Mouse (Mus musculus): ENCODE measurements around the gene Hif3a.
A peak's percentile ranks its signal among the peaks of the same experiment; 100 is the strongest.
"Not testable (repeated sequence)": the region's sequence is repeated elsewhere in the genome, so short reads cannot be mapped to it uniquely, and the experiment has no call there.

Gene Hif3a

GRCm38 (mm10) chr7:17062389-17062788 is at the start of gene Hif3a:
TSS of gene Hif3a (minus strand) at chr7:17062427.
- DNase-seq: peak in 1 of 2 experiments; percentile 39

- not testable (repeated sequence) for DNase-seq
Measured at GRCm38 (mm10) chr7:17101631-17102030, 39.4 kb upstream of the Hif3a start.

GRCm38 (mm10) chr7:17091280-17091679 is 29.1 kb upstream of the Hif3a start:
- DNase-seq: no peak

GRCm38 (mm10) chr7:17090058-17090585 is 27.9 kb upstream of the Hif3a start:
- DNase-seq: peak; percentile 54 to 56

- DNase-seq: no peak
Measured at GRCm38 (mm10) chr7:17087731-17088130, 25.5 kb upstream of the Hif3a start.

GRCm38 (mm10) chr7:17082766-17083165 is 20.5 kb upstream of the Hif3a start:
- DNase-seq: peak; percentile 59 to 64

GRCm38 (mm10) chr7:17078076-17078654 is 15.9 kb upstream of the Hif3a start:
- DNase-seq: peak; percentile 79 to 85

GRCm38 (mm10) chr7:17076542-17076941 is 14.3 kb upstream of the Hif3a start:
- peak; percentile 59 to 68 for DNase-seq

GRCm38 (mm10) chr7:17073904-17074615 is 11.8 kb upstream of the Hif3a start, which contains the start of gene Psg16:
TSS of gene Psg16 (plus strand) at chr7:17074040.
- peak; percentile 89 to 90 for DNase-seq

GRCm38 (mm10) chr7:17073513-17073903 is 11.3 kb upstream of the Hif3a start:
- DNase-seq: no peak

- DNase-seq: not testable (repeated sequence)
Measured at GRCm38 (mm10) chr7:17067651-17068050, 5.4 kb upstream of the Hif3a start.

- no peak for DNase-seq
Measured at GRCm38 (mm10) chr7:17067000-17067399, 4.8 kb upstream of the Hif3a start.

- DNase-seq: peak; percentile 85 to 92
Measured at GRCm38 (mm10) chr7:17066412-17066811, 4.2 kb upstream of the Hif3a start.

- DNase-seq: peak in 1 of 2 experiments; percentile 2
Measured at GRCm38 (mm10) chr7:17065620-17066019, 3.4 kb upstream of the Hif3a start.

GRCm38 (mm10) chr7:17062845-17063244 is 618 bp upstream of the Hif3a start:
- DNase-seq: peak in 1 of 2 experiments; percentile 6

GRCm38 (mm10) chr7:17060782-17061605 is 1.2 kb downstream of the Hif3a start:
- DNase-seq: peak; percentile 54 to 55

GRCm38 (mm10) chr7:17060031-17060781 is 2.0 kb downstream of the Hif3a start:
- DNase-seq: peak; percentile 87 to 92

- DNase-seq: no peak
Measured at GRCm38 (mm10) chr7:17059463-17059844, 2.8 kb downstream of the Hif3a start.

- DNase-seq: no peak
Measured at GRCm38 (mm10) chr7:17058816-17059462, 3.3 kb downstream of the Hif3a start.

GRCm38 (mm10) chr7:17058071-17058689 is 4.0 kb downstream of the Hif3a start:
- DNase-seq: peak; percentile 53 to 63
